Mouse (Mus musculus): ENCODE data around the gene Cmah.

DNA sequence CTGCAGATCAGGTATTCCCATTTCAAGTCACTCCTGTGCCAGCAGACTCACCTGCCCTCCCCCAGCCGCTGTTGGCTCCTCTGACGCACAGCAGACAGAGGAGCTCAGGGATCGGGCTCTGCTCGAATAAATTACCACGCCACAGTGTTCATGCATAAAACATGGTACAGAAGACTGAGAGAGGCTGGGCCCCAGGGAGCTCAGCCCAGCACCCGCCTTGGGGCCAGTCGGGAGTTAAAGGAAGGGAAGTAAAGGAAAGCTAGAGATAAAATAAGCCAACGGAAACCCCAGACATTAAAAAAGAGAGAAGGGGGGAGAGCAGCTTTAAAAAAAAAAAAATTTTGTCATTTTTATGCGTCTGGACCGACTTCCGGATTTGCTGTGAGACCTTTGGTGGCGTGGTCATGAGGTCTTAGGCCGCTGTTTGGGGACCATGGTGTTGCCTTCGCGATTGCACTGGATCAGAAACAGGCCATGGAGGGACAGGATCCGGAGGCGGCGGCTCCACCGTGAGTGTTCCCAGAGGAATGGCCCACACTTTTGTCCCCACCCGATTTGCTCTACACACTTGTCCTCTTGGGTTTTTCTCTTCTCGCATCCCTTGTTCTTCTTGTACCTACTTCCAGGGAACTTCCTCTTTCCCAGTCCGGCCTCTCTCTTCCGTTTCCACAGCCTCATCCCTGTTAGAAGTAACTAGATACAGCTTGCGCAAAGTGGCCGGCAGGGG is 174.1 kb downstream of the Cmah start:
- TF ChIP-seq CTCF (IDR thresholded peaks at IDR 0.05; ENCODE audit: borderline replicate concordance, extremely low read depth, insufficient read depth, insufficient read length), result no peak
- TF ChIP-seq POLR2A (IDR thresholded peaks at IDR 0.05; ENCODE audit: borderline replicate concordance, extremely low read depth, insufficient read depth, insufficient read length, poor library complexity, severe bottlenecking), result no peak
